Mouse (Mus musculus): Measurements from ENCODE around the gene Tk1. TPM values are rescaled to one million over a fixed set of nuclear protein-coding genes. Genes with fewer than 3 reads are reported as not detected.
"Not testable (repeated sequence)": the region's sequence is repeated elsewhere in the genome, so short reads cannot be mapped to it uniquely, and the experiment has no call there.

Gene Tk1
- polyA plus RNA-seq, 1 experiment from 2014 or later = 15.3 TPM

DNA sequence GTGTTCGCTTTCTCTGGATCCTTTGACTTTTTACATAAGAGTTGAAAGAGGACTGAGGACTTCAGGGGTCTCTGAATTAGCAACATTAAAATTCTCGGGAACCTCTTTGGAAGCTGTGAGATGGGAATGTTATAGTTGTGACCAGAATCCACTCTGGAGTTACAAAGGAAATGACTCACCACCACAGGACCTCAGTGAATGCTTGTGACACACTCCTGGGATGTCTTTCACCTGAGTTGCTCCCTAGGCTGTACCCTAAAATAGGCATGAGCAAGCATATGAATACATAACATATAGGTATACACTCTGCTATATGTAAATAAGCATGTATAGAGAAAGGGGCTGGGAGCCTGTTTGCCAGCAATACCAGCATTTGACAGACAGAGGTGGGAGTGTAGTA is 17.5 kb upstream of the Tk1 start:
- Histone ChIP-seq H3K9me3 (no peaks in the 10 kb centered on the region), H3K36me3 (replicated peaks) (no peaks in the 10 kb centered on the region), H3K4me2 (no peak overlapping the region), H3K27ac (no peak overlapping the region), H3K4me3 (no peak overlapping the region), H3K4me1 (peaks cover 10% of the 10 kb centered on the region), H3K9ac (no peak overlapping the region), H3K27me3 (replicated peaks) (no peaks in the 10 kb centered on the region)
- no peak for ATAC-seq (replicated peaks)
- 87% methylated on average over 2 of the region's 2 CpGs for WGBS

DNA sequence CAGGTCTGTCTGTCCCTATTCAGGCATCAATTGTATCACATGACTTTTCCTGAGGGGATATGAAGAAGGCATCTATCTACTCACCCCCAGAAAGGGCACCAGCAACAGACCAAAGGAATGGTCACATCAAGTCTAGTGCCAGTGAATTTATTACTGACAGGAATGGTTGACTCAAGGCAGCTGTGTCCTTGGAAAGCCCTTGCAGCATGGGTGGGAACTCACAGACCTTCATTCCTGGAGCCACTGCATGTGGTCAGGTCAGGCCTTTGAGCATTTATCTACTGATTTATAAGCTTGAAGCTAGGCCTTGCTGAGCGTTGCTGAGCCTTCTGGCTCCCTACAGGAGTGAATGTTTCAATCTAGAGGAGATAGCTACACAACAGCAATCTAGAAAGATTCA is 15.0 kb upstream of the Tk1 start:
- no peaks in the 10 kb centered on the region for H3K27me3 ChIP-seq (replicated peaks)
- WGBS = 61% methylated on average over 1 of the region's 1 CpGs
- no peak overlapping the region for H3K9ac ChIP-seq
- peaks cover 3% of the 10 kb centered on the region; the same call in 1 of the 2 replicates for H3K4me1 ChIP-seq
- H3K27ac ChIP-seq = no peak overlapping the region
- H3K4me2 ChIP-seq = no peak overlapping the region
- no peak for ATAC-seq (replicated peaks)
- H3K4me3 ChIP-seq = no peak overlapping the region
- H3K36me3 ChIP-seq (replicated peaks) = no peaks in the 10 kb centered on the region
- H3K9me3 ChIP-seq = no peaks in the 10 kb centered on the region

DNA sequence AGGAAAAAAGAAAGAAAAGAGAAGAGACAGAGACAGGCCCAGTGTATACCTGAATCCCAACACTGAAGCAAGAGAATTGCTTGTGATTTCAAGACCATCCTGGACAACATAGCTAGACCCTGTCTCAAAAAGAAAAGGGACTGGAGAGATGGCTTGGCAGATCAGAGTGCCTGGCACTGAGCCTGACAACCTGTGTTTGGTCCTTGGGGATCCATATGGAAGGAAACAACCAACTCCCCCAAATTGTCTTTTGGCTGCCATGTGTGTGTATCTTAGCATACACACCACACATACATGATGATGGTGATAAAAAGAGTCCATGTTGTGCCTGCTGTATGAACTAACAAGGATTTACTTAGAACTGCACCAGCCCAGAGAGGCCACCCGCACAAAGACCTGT is 13.1 kb upstream of the Tk1 start:
- Histone ChIP-seq H3K4me2 (no peak overlapping the region), H3K4me1 (peaks cover 3% of the 10 kb centered on the region; the same call in 1 of the 2 replicates), H3K27me3 (replicated peaks) (no peaks in the 10 kb centered on the region), H3K36me3 (replicated peaks) (no peaks in the 10 kb centered on the region), H3K9me3 (no peaks in the 10 kb centered on the region), H3K9ac (no peak overlapping the region), H3K27ac (no peak overlapping the region), H3K4me3 (no peak overlapping the region)
- no peak for ATAC-seq (replicated peaks)
- 88% methylated on average over 1 of the region's 1 CpGs for WGBS

DNA sequence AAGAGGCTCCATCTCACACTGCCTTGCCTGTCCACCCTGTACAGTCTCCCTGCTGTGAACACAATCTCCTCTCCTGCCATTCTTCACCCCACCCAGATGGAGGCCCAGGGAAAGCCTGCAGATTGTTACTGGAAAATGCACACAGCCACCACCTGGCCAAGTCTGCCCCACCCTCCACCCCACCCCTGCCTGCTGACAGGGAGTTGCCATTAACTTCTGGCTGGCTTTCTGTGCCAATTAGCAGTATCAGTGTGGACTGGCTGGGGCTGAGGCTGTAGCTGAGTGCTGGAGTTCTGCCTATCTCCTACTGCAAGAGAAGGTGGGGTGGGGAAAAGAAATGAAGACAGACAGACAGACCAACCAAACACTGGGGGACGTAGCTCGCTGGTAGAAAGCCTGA is 12.7 kb upstream of the Tk1 start:
- ATAC-seq (replicated peaks) = no peak
- no peak overlapping the region for H3K9ac ChIP-seq
- no peak overlapping the region for H3K4me2 ChIP-seq
- peaks cover 3% of the 10 kb centered on the region; the same call in 1 of the 2 replicates for H3K4me1 ChIP-seq
- H3K36me3 ChIP-seq (replicated peaks) = no peaks in the 10 kb centered on the region
- no peaks in the 10 kb centered on the region for H3K9me3 ChIP-seq
- H3K27ac ChIP-seq = no peak overlapping the region
- no peaks in the 10 kb centered on the region for H3K27me3 ChIP-seq (replicated peaks)
- 77% methylated on average over 2 of the region's 2 CpGs for WGBS
- no peak overlapping the region for H3K4me3 ChIP-seq

DNA sequence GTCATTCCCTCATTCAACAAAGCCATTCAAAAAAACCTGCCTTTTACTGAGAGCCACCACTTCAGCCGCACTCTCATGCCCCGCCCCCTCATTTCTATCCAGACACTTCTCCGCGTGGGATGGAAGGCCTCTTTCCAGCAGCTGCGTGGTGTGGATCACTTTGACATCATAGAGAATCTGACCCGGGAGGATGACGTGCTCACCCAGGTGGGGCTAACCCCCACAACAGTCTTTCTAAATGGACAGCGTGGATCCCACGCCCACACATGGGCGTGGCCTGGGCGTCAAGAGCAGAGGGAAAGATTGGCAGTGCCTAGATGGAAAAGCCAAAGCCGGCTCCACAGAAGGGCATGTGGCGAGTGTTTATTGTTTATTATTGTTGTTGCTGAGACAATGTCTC is 10.4 kb upstream of the Tk1 start:
- WGBS = 29% methylated on average over 13 of the region's 13 CpGs
- Histone ChIP-seq H3K4me3 (no peak overlapping the region), H3K27ac (no peak overlapping the region), H3K4me1 (peaks cover 8% of the 10 kb centered on the region), H3K9me3 (no peaks in the 10 kb centered on the region), H3K27me3 (replicated peaks) (no peaks in the 10 kb centered on the region), H3K36me3 (replicated peaks) (no peaks in the 10 kb centered on the region), H3K4me2 (peak overlapping the region; percentile 34), H3K9ac (no peak overlapping the region)
- ATAC-seq (replicated peaks) = no peak

DNA sequence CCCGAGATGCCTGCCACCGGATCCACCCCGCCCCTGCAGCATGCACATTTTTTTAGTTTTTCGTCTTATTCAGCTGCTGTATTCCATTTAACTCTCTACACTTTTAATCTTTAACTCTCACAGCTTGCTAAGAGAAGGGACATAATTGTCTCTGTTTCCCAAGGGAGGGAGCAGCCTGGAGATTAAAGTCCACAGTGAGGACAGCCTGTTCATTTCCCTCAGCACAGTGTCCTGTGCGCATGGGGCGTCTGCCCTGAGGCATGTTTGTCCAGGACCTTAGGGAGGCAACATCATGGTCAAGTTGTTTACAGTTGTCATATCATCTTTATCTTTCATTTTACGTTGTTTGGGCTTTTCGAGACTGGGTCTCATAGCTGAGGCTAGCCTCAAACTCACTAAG is 8.2 kb upstream of the Tk1 start:
- Histone ChIP-seq H3K9me3 (no peaks in the 10 kb centered on the region), H3K4me2 (no peak overlapping the region), H3K27me3 (replicated peaks) (no peaks in the 10 kb centered on the region), H3K9ac (no peak overlapping the region), H3K4me3 (no peak overlapping the region), H3K4me1 (peaks cover 8% of the 10 kb centered on the region), H3K36me3 (replicated peaks) (no peaks in the 10 kb centered on the region), H3K27ac (no peak overlapping the region)
- WGBS = 94% methylated on average over 8 of the region's 8 CpGs
- ATAC-seq (replicated peaks) = no peak

DNA sequence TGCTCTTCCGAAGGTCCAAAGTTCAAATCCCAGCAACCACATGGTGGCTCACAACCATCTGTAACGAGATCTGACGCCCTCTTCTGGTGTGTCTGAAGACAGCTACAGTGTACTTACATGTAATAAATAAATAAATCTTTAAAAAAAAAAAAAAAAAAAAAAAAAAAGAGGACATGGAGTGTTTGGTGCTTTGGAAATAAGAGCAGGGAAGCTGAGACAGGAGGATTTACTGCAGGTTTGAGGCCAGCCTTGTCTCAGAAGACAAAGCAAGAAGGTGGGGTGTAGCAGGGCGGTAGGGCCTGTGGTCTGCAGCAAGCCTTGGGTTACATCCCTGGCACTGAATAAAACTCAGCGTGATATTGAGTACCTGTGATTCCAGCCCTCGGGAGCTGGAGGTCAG is 7.6 kb upstream of the Tk1 start:
- ATAC-seq (replicated peaks); H3K27ac ChIP-seq; H3K27me3 ChIP-seq (replicated peaks); H3K9me3 ChIP-seq; H3K36me3 ChIP-seq (replicated peaks); H3K4me3 ChIP-seq; H3K4me2 ChIP-seq; H3K4me1 ChIP-seq; H3K9ac ChIP-seq: not testable (repeated sequence)
- 81% methylated on average over 6 of the region's 6 CpGs for WGBS

DNA sequence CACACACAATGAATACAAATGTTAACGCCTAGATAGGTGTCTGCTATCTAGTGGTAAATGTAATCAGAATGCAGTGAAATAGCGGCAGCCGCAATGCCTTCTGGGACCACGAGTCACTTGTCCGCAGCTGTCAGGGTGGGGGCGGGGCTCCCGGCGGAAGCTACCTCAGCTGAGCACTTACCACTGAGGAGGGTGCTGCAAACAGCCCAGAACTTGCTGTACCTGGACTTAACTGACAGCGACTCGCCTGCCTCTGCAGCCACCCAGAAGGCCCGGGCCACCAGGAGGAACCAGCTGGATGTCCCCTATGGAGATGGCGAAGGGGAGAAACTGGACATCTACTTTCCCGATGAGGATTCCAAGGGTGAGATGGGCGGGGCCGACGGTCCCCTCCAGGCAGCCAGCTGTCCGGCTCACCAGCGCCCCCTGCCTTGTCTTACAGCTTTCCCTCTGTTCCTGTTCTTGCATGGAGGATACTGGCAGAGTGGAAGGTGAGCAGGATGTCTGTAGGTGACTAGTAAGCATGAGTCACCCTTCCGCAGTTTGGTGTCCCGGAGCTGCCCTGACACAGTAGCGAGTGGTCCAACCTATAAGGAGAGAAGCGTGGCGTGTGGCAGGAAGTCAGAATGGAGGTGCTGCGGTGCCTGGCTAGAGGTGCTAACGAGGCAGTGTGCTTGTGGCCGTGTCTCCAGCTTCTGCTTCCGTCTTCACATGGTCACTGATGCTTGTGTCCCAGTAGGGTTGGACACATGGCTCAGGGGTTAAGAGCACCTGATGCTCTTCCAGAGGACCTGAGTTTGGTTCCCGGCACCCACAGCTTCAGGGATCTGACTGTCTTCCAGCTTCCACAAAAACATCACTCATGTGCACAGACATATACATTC is 6.4 kb upstream of the Tk1 start:
- Histone ChIP-seq H3K4me2 (peak overlapping the region; percentile 56), H3K36me3 (replicated peaks) (no peaks in the 10 kb centered on the region), H3K27me3 (replicated peaks) (no peaks in the 10 kb centered on the region), H3K9me3 (no peaks in the 10 kb centered on the region), H3K9ac (no peak overlapping the region; the same call in 1 of the 2 replicates), H3K4me3 (peak overlapping the region; percentile 42), H3K4me1 (peaks cover 14% of the 10 kb centered on the region), H3K27ac (peak overlapping the region; percentile 65)
- ATAC-seq (replicated peaks) = peak; percentile 80
- WGBS = 19% methylated on average over 28 of the region's 28 CpGs

DNA sequence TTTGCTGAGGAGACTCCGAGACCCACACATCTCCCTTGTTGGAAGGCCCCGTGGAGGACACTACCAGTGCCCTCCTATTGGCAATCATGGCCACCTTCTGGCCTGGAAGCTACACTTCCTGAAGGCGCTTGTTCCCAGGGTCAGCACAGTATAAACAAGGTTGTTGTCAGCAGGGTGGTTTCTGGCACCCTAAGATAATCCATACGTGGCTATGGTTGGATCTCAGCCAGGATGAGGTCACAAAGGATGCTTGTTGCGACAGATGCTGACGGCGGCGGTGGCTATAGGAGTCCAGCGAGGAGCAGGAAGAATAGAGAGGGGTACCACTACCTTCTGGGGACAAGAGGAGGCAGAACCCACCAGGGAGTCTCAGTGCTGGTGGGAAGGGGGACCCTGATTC is 4.5 kb upstream of the Tk1 start:
- no peak for ATAC-seq (replicated peaks)
- H3K4me3 ChIP-seq = no peak overlapping the region
- H3K9ac ChIP-seq = no peak overlapping the region
- WGBS = 71% methylated on average over 9 of the region's 9 CpGs
- peaks cover 24% of the 10 kb centered on the region for H3K4me1 ChIP-seq
- no peaks in the 10 kb centered on the region for H3K27me3 ChIP-seq (replicated peaks)
- H3K9me3 ChIP-seq = no peaks in the 10 kb centered on the region
- H3K27ac ChIP-seq = no peak overlapping the region
- H3K36me3 ChIP-seq (replicated peaks) = no peaks in the 10 kb centered on the region
- no peak overlapping the region for H3K4me2 ChIP-seq

DNA sequence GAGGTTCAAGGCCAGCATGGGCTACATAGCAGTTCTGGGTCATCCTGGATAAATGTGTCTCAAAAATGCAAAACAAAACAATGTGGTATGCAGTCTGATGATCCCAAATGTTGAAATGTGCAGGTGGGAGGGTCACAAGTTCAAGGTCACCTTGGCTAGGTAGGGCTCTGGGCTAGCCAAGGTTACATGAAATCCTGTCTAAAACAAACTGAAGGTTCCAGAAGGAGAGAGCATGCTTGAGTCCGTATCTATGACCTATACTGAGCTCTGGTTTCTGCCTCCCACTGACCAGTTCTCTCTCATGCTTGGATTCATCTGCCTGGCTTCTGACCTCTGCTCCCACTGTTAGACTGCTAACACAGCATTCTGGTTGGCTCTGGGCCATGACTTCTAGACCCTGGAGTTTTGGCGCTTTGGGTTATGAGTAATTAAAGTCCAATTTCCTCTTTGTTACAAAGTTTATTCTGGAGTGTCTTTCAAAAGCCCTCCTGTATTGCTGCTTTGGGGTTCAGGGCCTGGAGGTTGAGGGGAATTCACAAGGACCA is 3.9 kb upstream of the Tk1 start:
- Histone ChIP-seq H3K27ac (no peak overlapping the region), H3K36me3 (replicated peaks) (no peaks in the 10 kb centered on the region), H3K4me1 (peaks cover 30% of the 10 kb centered on the region), H3K27me3 (replicated peaks) (no peaks in the 10 kb centered on the region), H3K4me2 (no peak overlapping the region), H3K9me3 (no peaks in the 10 kb centered on the region), H3K4me3 (no peak overlapping the region), H3K9ac (no peak overlapping the region)
- WGBS = 77% methylated on average over 2 of the region's 2 CpGs
- no peak for ATAC-seq (replicated peaks)

DNA sequence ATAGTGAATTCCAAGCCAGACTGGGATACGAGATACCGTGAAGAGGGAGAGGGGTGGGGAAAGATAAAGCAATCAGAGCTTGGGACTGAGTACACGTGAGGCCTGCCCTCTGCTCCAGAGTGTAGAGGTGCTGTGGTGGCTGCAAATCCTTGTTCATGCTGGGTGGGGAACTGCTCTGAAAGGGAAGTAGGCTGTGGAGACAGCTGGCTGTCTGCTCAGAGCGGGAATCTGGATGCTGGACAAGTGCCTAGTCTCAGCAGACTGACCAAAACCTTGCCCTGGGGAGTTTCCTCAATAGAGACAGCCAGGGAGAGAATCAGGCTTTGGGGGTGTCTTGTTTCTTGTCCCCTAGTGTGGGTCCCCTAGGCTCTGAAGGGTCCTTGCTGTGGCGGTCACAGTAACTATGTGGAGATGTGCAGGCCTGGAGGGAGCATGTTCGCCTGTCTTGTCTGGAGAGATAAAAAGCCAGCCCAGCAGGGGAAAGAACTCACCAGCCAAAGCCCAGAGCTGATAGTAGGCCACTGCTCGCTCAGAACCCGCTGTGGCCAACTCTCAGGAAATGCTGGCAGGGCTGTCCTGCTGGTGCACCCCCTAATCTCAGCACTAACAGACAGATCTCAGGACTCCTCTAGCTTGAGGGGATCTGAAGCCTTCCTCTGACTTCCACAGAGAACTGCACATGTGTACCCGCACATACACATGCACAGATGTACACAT is 3.2 kb upstream of the Tk1 start:
- peaks cover 36% of the 10 kb centered on the region for H3K4me1 ChIP-seq

DNA sequence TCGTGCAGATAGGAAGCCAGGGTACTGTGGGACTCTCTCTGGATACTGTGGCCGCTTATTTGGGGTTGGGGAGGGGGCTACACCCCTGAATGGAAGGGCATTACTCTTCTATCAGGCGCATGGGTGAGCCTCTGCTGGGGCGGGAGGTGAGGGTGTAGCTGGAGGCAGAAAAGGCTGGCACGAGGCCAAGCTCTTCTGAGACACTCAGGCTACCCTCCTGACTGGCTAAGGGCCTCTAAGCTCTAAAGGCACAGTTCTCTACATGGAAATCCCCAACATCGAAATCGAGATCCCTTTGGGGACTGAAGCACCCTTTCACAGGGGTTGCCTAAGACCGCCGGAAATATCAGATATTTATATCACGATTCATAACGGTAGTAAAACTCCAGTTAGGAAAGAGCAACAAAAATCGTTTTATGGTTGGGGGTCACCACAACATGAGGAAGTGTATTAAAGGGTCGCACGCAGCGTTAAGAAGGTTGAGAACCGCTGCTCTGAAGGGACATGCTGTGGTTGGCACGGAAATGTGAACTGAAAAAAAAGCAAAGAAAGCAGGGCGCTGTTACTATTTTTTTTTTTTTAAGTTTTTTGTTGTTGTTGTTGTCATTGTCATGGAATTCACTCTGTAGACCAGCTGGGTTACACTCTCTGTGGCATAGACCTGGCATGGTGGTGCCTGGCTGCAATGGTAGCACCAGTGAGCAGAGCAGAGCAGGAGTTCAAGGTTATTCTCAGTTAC is 2.4 kb upstream of the Tk1 start:
- Histone ChIP-seq H3K9me3 (no peaks in the 10 kb centered on the region), H3K4me2 (no peak overlapping the region), H3K27ac (no peak overlapping the region), H3K4me3 (no peak overlapping the region), H3K27me3 (replicated peaks) (no peaks in the 10 kb centered on the region), H3K4me1 (peaks cover 38% of the 10 kb centered on the region), H3K9ac (no peak overlapping the region), H3K36me3 (replicated peaks) (no peaks in the 10 kb centered on the region)
- WGBS = 80% methylated on average over 18 of the region's 18 CpGs
- ATAC-seq (replicated peaks) = no peak

More for the DNA sequence above, 3.2 kb upstream of the Tk1 start:
- Histone ChIP-seq H3K36me3 (replicated peaks) (no peaks in the 10 kb centered on the region), H3K4me3 (no peak overlapping the region), H3K27me3 (replicated peaks) (no peaks in the 10 kb centered on the region), H3K4me2 (no peak overlapping the region), H3K27ac (no peak overlapping the region), H3K9ac (no peak overlapping the region), H3K9me3 (no peaks in the 10 kb centered on the region)
- WGBS = 52% methylated on average over 9 of the region's 9 CpGs
- no peak for ATAC-seq (replicated peaks)

All from midbrain, embryonic 15.5 days (tissue).